Mouse (Mus musculus) cerebellum, adult 2 months (tissue): ENCODE measurements around the gene Spns3. TPM values are rescaled to one million over a fixed set of nuclear protein-coding genes. Genes with fewer than 3 reads are reported as not detected.

Experiments used
- DNase-seq, 2 experiments: peaks; one replicate each; pipeline ENCODE4 v3.0.0; 2021
- H3K27ac ChIP-seq: fragments of 200-500 bp; 2 replicates; pipeline ENCODE4 v1.5.1; 2012; ENCODE audit warnings: low read length, control low read depth, inconsistent platforms; ENCODE audit not compliant: insufficient read depth
- H3K27me3 ChIP-seq: fragments of 200-500 bp; 2 replicates; pipeline ENCODE4 v1.6.1; 2012; ENCODE audit warnings: inconsistent platforms, mild to moderate bottlenecking, low read length, moderate library complexity; ENCODE audit not compliant: control insufficient read depth, insufficient read depth
- H3K4me1 ChIP-seq: fragments of 200-500 bp; 2 replicates; pipeline ENCODE4 v1.6.1; 2011; ENCODE audit warnings: low read length; ENCODE audit not compliant: control insufficient read depth, insufficient read depth
- H3K4me3 ChIP-seq: fragments of 200-500 bp; replicated peaks from 2 replicates; pipeline ENCODE3; 2011; ENCODE audit warnings: mild to moderate bottlenecking, low read depth, low read length, control low read depth; ENCODE audit not compliant: insufficient read depth
- CTCF ChIP-seq: fragments of 200-500 bp; IDR thresholded peaks from 2 replicates; pipeline ENCODE4 v1.5.1; 2011; ENCODE audit warnings: low read depth, mild to moderate bottlenecking, control low read depth, low read length, moderate library complexity, borderline replicate concordance; ENCODE audit not compliant: insufficient read depth
- POLR2A ChIP-seq: fragments of 200-500 bp; IDR thresholded peaks from 2 replicates; pipeline ENCODE4 v1.6.1; 2011; ENCODE audit warnings: low read length, control low read depth, borderline replicate concordance; ENCODE audit not compliant: insufficient read depth
- WGBS: fragments of 180-500 bp; shearing (Covaris S2); methylation state at CpG from one replicate; pipeline ENCODE4 v1.1.7; 2018; 5-methylcytosine and 5-hydroxymethylcytosine counted together
- polyA plus RNA-seq: library from polyadenylated mRNA; depleted of rRNA; stranded (reverse); fragments of >200 nt; gene quantifications from 2 replicates; pipeline ENCODE4 v1.2.3, GENCODE M21; 2012

Spns3 gene
- polyA plus RNA-seq, 1 experiment: 0.84 TPM

DNA sequence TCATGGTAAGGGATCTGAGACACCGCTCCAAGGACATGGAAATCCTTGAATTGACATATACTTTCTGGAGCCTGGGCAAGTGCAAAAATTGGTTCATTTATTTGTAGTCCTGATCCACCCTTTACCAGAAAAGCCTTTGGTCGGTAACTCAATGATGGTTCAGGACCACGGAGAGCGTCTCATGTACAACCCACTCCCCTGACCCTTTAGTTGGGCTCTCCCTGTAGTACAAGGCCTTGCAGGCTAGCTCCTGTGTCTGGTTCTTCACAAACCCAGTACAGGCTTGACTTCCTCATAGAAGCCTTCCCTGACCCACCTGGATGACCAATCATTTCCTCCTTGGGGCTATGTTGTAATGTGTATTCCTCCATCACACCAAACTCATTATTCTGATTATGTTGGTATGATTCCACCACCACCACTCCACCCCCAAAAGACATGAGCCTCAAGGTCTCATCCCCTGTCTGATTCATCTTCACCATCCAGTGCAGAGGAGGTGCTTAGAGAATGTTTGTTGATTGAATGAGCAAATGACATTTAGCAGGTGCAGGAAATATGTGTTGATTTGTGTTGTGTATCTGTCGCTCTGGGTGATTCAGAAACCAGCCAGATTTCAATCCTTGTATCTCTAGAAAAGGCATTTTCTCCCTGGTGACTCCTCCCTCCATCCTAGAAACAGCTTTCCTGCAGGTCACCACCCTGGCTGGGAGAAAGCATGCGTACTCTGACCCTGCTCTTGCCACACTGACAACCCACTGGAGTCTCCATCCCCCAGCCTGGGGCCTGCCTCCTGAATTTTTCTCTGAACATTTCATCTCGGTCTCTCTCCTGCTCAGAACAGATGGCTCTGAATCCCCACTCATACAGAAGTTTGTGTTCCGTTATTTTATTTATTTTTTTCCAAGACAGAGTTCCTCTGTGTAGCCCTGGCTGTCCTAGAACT is 56.0 kb downstream of the Spns3 start:
- H3K4me1 ChIP-seq: no peaks in the 10 kb centered on the region
- WGBS: 76% methylated on average over 8 of the region's 8 CpGs
- TF ChIP-seq POLR2A (no peak), CTCF (no peak)
- no peaks in the 10 kb centered on the region for H3K27me3 ChIP-seq
- no peak for DNase-seq
- no peak overlapping the region for H3K4me3 ChIP-seq
- no peak overlapping the region for H3K27ac ChIP-seq

DNA sequence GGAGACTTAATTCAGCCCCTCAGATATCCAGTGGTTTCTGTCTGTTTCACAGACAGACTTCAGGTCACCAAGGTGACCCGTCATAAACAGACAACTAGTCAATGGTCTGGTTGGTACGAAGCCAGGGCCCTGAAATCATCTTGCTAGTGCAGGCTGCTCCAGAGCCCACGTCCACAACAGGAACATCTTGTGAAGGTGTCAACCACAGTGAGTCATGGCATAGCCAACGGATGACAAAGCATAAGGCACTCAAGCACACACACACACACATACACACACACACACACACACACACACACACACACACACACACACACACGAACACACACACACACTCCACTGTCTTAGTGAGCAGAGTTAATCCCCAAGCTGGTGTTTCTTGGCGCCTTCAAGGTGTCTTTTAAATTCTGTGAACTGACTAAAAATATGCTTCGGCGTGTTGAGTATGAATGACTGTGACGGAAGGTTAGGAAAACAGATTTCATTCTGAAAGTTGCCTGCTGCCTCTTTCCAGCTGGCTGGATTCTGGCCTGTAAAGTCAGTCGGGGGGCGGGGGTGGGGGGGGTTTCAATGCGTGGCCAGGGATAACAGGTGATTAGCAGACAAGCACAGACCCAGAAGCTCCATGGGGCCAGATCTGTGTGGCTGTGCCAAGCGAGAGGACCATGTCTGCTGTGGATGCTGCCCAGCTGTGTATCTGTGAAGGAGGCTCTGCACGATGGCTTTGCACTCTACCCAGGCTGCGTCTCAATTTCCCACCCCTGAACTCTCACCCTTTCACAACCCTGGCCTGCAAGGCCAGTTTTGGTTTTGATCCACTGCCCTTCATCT is 59.0 kb downstream of the Spns3 start:
- WGBS: 31% methylated on average over 15 of the region's 15 CpGs
- Histone ChIP-seq H3K4me3 (no peak overlapping the region), H3K27ac (no peak overlapping the region), H3K4me1 (no peaks in the 10 kb centered on the region), H3K27me3 (no peaks in the 10 kb centered on the region)
- no peak for DNase-seq
- TF ChIP-seq CTCF (no peak), POLR2A (no peak)

DNA sequence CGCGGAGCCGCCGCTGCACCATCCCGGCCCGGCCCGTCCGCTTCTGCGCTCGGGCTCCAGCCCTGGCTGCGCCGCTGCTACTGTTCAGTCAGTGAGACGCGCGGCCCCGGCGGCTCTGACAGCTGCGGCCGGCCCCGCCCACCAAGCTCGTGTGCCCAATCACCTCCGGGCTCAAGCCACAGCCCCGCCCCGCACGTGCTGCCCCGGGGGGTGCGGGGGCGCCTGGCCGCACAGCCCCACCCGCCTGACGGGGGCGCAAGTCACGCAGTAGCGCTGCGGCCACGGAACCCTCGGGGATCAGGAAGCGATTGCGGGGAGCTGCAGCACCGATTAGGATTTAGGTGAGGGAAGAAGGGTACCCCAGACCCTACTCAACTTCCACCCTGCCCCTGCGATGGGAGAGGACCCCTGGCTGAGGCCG is 60.4 kb downstream of the Spns3 start, which contains the start of gene Spns2:
Gene Spns2 (minus strand): TSS at position 24 of the 421 bp plus-strand sequence.
- DNase-seq: peak; percentile 75 to 82
- WGBS: under 1% methylated on average over 39 of the region's 42 CpGs
- Histone ChIP-seq H3K4me3 (peak within 1 kb of the TSS; percentile 55), H3K4me1 (no peaks in the 10 kb centered on the region), H3K27ac (peak within 1 kb of the TSS; percentile 50; the same call in 1 of the 2 replicates), H3K27me3 (no peaks in the 10 kb centered on the region)
- TF ChIP-seq CTCF (no peak), POLR2A (0 out of 2 replicates have a peak, but pooled peaks have one; percentile 35)

DNA sequence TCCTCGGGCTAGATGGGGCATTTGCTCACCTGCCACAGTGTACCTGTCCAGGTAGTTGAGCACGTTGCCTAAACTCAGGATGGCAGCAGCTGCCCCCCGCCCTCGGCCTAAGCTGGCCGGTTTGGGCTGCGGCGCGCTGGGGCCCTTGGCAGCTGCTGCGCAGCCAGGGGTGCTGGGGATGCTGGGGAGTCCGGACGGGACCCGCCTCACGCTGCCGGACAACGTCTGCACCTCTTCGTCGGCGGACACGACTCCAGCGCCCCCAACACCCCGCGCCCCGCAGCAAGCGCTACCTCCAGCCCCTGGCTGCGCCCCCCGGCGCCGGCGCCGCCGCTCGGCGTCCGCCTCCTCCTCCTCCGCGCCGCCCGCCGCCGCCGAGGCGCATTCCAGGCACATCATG is 60.9 kb downstream of the Spns3 start:
- no peaks in the 10 kb centered on the region for H3K4me1 ChIP-seq

DNA sequence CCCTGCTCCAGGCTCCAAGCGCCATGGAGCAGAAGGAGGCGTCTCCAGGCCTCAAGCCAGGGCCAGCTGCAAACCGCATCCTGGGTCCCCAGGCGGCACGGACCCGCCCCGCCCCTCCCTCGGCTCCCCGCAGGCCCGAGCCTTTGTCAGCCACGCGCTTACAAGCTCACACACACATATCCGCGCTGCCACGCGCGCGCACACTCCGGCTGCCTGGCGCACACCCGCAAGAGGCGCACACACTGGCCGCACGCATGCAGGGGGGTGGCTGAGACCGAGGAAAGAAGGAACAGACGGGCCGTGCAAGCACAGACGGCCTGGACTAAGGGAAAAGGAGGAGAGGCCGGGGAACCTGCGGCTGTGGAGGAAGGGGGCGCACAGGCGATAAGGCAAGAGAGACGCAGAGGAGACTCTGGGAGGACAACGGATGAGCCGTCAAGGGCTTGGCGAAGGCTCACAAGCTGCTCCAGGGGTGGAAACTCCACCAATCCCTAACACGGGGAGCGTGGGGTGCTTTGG is 61.5 kb downstream of the Spns3 start:
- no peak for TF ChIP-seq CTCF
- TF ChIP-seq POLR2A: no peak
- peak; percentile 36 to 38 for DNase-seq
- Histone ChIP-seq H3K4me1 (no peaks in the 10 kb centered on the region), H3K27me3 (no peaks in the 10 kb centered on the region), H3K4me3 (peak overlapping the region; percentile 55), H3K27ac (peak overlapping the region; percentile 50; the same call in 1 of the 2 replicates)
- WGBS: 1% methylated on average over 38 of the region's 38 CpGs

More for the DNA sequence above, 60.9 kb downstream of the Spns3 start:
- Histone ChIP-seq H3K27me3 (no peaks in the 10 kb centered on the region), H3K27ac (peak overlapping the region; percentile 50; the same call in 1 of the 2 replicates), H3K4me3 (peak overlapping the region; percentile 55)
- under 1% methylated on average over 42 of the region's 42 CpGs for WGBS
- no peak for DNase-seq
- TF ChIP-seq POLR2A (no peak), CTCF (no peak)

DNA sequence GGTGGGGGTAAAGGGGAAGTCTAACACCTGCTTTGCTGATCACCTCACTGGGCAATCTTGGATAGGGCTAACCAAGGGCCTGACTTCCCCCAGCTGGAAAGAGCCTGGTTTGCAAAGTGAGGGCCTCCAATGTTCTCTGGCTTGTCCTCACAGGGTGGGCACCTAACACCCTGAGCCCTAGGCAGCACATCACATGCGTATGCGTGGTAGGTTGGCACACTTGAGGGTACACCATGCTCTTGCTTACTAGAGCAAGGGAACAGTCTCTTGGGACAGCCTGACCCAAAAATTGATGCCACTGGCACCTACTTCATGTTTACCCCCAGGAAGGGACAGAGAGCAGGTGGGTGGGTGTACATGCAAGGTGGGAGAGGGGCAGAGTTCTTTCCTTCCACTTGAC is 62.6 kb downstream of the Spns3 start:
- H3K4me1 ChIP-seq: no peaks in the 10 kb centered on the region

DNA sequence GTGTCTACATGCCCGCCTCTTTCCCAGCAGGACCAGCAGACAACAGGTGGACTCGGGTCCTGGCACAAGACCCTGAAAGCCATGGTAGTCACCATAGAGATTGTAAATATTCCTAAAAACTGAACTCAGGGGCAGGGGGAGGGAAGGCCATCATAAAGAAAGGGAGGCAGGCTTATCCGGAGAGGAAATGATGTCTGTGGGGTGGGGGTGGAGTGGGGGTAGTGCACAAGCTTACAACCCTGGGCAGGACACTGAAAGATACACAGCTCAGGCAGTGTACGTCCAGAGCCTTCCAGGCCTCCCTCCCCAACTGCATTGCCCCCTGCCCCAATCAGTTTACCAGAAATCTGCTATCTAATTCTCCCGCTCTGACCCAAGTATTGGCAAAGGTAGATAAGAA is 63.1 kb downstream of the Spns3 start:
- Histone ChIP-seq H3K27me3 (no peaks in the 10 kb centered on the region), H3K4me3 (no peak overlapping the region), H3K27ac (no peak overlapping the region), H3K4me1 (no peaks in the 10 kb centered on the region)
- 55% methylated on average over 5 of the region's 5 CpGs for WGBS
- no peak for DNase-seq
- TF ChIP-seq CTCF (no peak), POLR2A (no peak)

More for the DNA sequence above, 62.6 kb downstream of the Spns3 start:
- no peak for DNase-seq
- no peaks in the 10 kb centered on the region for H3K27me3 ChIP-seq
- TF ChIP-seq POLR2A (no peak), CTCF (no peak)
- 71% methylated on average over 2 of the region's 2 CpGs for WGBS
- no peak overlapping the region for H3K27ac ChIP-seq
- H3K4me3 ChIP-seq: no peak overlapping the region
